Mouse (Mus musculus) layer of hippocampus, adult 2 months (tissue): Measurements from ENCODE around the gene Baz1b. TPM values are rescaled to one million over a fixed set of nuclear protein-coding genes. Genes with fewer than 3 reads are reported as not detected.

Experiments
- DNase-seq, 2 experiments: peaks; one replicate each; pipeline ENCODE4 v3.0.0; 2022; ENCODE audit warnings: low spot score in 2 of 2
- H3K27ac ChIP-seq: fragments of 200-600 bp; 2 replicates; pipeline ENCODE4 v1.8.1; 2022
- H3K4me3 ChIP-seq: fragments of 200-600 bp; 2 replicates; pipeline ENCODE4 v1.8.1; 2022; ENCODE audit warnings: mild to moderate bottlenecking
- CTCF ChIP-seq: fragments of 200-600 bp; conservative IDR thresholded peaks from 2 replicates; pipeline ENCODE4 v1.8.1; 2022; ENCODE audit warnings: antibody characterized with exemption, mild to moderate bottlenecking, moderate library complexity
- total RNA-seq, 2 experiments: library from RNA; stranded (reverse); gene quantifications; 2 replicates each; pipeline ENCODE4 v1.2.3; 2021

The Baz1b gene
- total RNA-seq, 2 experiments from 2014 or later = 79.9 to 87.5 TPM

DNA sequence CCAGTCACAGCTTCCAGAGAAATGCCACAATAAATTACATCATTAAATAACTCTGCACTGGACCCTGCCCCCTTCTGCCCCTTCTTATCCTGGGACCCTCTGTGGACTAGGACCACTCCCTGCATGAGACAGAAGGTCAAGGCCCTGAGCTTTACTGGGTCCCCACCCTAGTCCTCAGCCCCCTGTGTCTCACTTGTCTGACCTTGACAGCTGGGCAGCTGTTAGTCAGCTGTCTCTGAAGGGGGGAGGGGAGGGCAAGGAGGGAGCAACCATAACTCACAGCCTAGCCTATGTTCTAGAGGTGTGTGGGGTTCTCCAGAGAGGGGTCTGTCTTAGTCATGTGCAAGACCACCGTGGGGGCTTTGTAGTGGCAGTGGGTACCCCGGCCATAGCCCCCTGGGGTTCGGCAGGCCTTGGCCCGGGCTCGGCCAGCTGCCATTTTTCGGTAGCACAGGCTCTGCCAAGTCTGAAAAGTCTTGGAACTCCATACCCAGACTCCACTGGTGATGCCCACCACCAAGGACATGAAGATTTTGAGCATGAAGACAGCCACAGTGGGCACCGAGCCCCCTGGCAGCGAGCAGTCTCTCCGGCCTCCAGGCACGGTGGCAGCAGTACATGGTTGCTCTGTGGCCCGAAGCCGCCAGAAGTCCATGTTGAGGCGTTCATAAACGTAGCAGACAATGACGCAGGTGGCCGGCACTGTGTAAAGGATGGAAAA, 62.1 kb downstream of the Baz1b start:
- Histone ChIP-seq H3K27ac (no peak overlapping the region), H3K4me3 (peak overlapping the region; percentile 0; the same call in 1 of the 2 replicates)
- no peak for DNase-seq
- TF ChIP-seq CTCF = no peak

DNA sequence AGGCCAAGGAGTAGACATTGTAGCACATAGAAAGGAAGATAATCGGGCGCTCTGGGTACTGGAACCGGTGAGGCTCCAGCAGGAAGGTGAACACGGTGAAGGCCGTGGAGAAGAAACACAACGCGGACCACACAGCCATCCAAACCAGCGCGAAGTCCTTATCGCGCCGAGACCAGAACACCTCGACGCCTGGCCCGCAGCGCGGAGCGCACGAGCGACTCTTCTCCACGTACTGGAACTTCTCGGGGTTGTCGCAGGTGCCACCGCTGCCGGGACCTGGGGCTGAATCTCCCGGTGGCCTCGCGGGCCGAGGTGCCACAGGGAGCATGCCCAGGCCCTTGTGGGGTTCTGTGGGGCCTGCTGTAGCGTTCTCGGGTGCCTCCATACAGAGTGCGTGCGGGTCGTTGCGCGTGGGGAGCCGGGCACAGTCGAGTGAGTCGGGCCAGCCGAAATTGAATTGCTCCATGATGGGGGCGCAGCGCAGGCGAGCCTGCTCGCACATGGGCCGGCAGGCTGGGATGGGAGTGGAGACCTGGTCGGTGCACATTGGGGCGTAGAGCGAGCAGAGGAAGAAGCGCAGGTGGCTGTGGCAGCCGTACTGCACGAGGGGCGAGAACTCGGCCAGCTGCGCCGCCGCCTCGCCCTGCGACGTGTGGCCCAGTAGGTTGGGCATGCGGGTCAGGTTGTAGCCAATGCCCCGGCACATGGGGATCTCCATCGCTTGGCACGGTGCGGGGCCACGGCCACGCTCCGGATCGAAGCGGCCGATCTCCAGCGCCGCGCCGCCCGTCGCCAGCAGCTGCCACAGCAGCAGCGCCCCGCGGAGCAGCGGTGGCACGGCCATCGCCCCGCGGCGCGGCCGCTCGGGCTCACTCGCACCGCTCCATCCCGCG, 63.4 kb downstream of the Baz1b start:
- no peak overlapping the region for H3K27ac ChIP-seq
- no peak for TF ChIP-seq CTCF
- DNase-seq = no peak
- H3K4me3 ChIP-seq = peak overlapping the region; percentile 58

GRCm38 (mm10) chr5:135251079-135251454, 64.0 kb downstream of the Baz1b start, which contains the start of gene Fzd9:
Gene Fzd9 (minus strand): TSS chr5:135251230.
- no peak within 1 kb of the TSS for H3K27ac ChIP-seq
- TF ChIP-seq CTCF = peak; percentile 18
- DNase-seq = peak; percentile 75 to 78
- H3K4me3 ChIP-seq = peak within 1 kb of the TSS; percentile 58

- no peak overlapping the region for H3K27ac ChIP-seq
- no peak for DNase-seq
- H3K4me3 ChIP-seq = no peak overlapping the region
- no peak for TF ChIP-seq CTCF
Observed at GRCm38 (mm10) chr5:135253741-135254401, 66.8 kb downstream of the Baz1b start.

GRCm38 (mm10) chr5:135256166-135256565, 69.1 kb downstream of the Baz1b start:
- TF ChIP-seq CTCF = no peak
- H3K4me3 ChIP-seq = no peak overlapping the region
- H3K27ac ChIP-seq = no peak overlapping the region
- no peak for DNase-seq

- H3K4me3 ChIP-seq = no peak overlapping the region
- DNase-seq = no peak
- no peak overlapping the region for H3K27ac ChIP-seq
- TF ChIP-seq CTCF = peak; percentile 40
Observed at GRCm38 (mm10) chr5:135257559-135257958, 70.5 kb downstream of the Baz1b start.

- H3K27ac ChIP-seq = peak overlapping the region; percentile 77
- peak in 1 of 2 experiments; percentile 37 for DNase-seq
- no peak overlapping the region for H3K4me3 ChIP-seq
- TF ChIP-seq CTCF = peak; percentile 28
Observed at GRCm38 (mm10) chr5:135258280-135259150, 71.5 kb downstream of the Baz1b start.

GRCm38 (mm10) chr5:135263866-135264503, 76.9 kb downstream of the Baz1b start:
- Histone ChIP-seq H3K4me3 (peak overlapping the region; percentile 24), H3K27ac (peak overlapping the region; percentile 77)
- no peak for TF ChIP-seq CTCF
- DNase-seq = peak; percentile 48 to 79

GRCm38 (mm10) chr5:135264548-135264947, 77.5 kb downstream of the Baz1b start:
- H3K27ac ChIP-seq = peak overlapping the region; percentile 77
- H3K4me3 ChIP-seq = no peak overlapping the region; the same call in 1 of the 2 replicates
- DNase-seq = no peak
- TF ChIP-seq CTCF = no peak

DNA sequence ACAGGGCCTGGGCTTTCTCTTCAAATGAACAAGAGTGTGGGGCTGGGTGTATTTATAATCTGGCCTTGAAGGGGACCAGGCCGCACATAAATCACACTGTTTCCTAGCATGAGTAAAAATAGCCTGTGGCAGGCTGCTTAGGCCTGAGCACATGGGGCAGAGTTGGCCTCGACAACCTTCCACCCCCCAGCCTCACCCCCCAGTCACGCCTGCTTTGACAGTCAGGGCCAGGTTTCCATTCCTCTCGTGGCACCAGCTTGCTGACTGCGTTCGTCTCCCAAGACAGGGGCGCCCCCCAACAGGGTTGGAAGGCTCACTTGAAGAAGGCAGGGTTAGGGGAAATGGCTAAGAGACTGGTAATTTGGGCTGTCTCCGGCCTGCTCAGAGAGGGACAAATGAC, 82.4 kb downstream of the Baz1b start:
- DNase-seq = no peak
- Histone ChIP-seq H3K4me3 (no peak overlapping the region), H3K27ac (no peak overlapping the region)
- no peak for TF ChIP-seq CTCF

DNA sequence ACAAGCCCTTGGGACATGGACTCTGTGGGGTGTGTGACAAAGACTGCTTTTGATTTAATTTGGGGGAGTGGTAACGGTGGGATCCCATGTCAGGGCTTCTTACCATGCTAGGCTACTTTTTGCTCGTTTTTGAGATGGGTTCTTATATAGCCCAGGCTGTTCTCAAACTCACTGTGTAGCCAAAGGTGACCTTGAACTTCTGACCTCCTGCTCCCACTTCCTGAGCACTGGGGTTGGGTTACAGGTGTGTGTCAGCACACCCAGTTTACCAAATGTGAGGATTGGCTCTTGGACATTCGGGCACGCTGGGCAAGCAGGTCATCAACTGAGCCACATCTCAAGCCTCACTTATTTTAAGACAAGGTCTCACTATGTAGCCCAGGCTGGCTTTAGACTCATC, 83.3 kb downstream of the Baz1b start:
- no peak for TF ChIP-seq CTCF
- H3K4me3 ChIP-seq = no peak overlapping the region
- no peak for DNase-seq
- H3K27ac ChIP-seq = no peak overlapping the region

- peak; percentile 48 to 57 for DNase-seq
- no peak overlapping the region for H3K4me3 ChIP-seq
- no peak for TF ChIP-seq CTCF
- no peak overlapping the region for H3K27ac ChIP-seq
Observed at GRCm38 (mm10) chr5:135271563-135272165, 84.6 kb downstream of the Baz1b start.
